Mouse (Mus musculus): ENCODE data around the gene Zfp106.

DNA sequence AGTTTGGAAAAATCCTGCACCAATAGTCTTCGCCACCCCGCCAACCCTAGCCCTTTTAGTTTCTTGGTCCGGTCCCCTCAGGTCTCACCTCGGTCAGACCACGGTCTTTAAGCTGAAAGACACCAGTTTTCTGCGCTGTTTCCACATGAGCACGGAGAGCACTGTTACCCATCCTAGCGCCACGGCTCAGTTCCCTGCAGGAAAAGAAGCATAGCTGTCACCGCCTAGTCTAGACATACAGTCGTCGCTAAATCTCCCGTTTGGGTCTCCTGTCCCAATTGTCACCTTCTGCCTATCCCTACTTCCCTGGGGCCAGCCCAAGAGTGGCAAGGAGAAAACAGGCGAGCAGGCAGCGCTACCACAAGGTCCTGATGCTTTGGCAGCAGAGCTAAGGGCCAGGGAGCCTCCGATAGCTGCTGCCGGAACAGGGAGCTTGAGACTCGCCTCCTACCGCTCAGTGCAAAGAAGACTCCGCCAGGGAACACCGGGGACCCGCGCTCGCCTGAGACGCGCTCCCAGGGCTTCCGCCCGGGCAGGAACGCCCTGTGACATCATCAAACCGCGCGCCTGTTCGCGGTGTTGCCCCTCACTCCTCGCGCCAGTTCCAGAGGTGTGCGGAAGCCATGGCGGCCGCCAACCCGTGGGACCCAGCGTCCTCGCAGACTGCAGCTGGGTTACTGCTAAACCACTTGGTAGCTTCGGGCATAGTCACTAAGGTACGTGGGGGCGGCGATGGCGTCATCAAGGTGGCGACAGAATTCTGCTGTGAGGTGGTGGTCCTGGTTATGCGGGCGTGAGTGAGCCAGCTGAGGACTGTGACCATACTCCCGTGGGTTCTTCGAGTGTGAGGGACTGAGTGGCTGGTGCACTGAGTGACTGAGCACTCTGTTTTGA lies 45.4 kb upstream of the Zfp106 start, which contains the start of the genes Haus2 and Lrrc57:
- TF ChIP-seq POLR2A (IDR thresholded peaks at IDR 0.05; ENCODE audit: borderline replicate concordance, low read depth, low read length) (peak; percentile 8; the same call in 1 of the 2 replicates), CTCF (IDR thresholded peaks at IDR 0.05; ENCODE audit: low read depth, low read length) (no peak)
